Mouse (Mus musculus): Measurements from ENCODE around the gene Gm28576.
"Not testable (repeated sequence)": the region's sequence is repeated elsewhere in the genome, so short reads cannot be mapped to it uniquely, and the experiment has no call there.

The Gm28576 gene

DNA sequence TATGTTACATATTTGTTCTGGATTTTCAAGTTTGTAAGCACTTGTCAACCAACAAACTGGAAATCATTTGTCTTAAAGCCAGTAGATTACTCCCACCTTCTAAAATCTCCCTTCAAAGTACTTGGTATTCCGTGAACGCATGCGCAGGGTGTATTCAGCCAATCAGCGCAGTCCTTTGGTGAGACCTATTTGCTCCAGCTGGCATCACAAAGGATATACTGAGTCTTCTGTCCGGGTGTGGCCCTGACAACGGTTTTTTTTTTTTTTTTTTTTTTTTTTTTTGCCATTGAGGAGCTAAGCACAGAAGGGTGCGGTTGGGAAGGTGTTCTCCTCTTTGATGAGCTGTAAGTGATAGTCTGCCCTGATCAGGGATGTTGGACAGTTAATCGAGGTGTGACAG lies at the start of gene Gm28576:
Gene Gm28576, plus strand, starts transcription at position 301 of the 400 bp plus-strand sequence.
- CTCF ChIA-PET: not testable (repeated sequence)
